Mouse (Mus musculus) limb, embryonic 12.5 days (tissue): ENCODE measurements around the gene Lrrc10. TPM values are rescaled to one million over a fixed set of nuclear protein-coding genes. Genes with fewer than 3 reads are reported as not detected.
A peak's percentile ranks its signal among the peaks of the same experiment; 100 is the strongest.

ENCODE experiments used
- ATAC-seq: fragments of 200-750 bp; cut with Nextera tagmentation; 2 replicates; pipeline ENCODE4 v1.8.0; 2017; ENCODE audit warnings: low read depth, moderate TSS enrichment; ENCODE audit not compliant: insufficient number of reproducible peaks, insufficient read depth, low FRiP score, low TSS enrichment
- H3K27ac ChIP-seq: fragments of 300-500 bp; sonication (generic); 2 replicates; pipeline ENCODE4 v1.5.1; 2016; ENCODE audit warnings: mild to moderate bottlenecking, moderate library complexity
- H3K27me3 ChIP-seq: fragments of 300-500 bp; sonication (generic); 2 replicates; pipeline ENCODE4 v1.6.1; 2016; ENCODE audit warnings: mild to moderate bottlenecking, moderate library complexity
- H3K36me3 ChIP-seq: fragments of 300-500 bp; sonication (generic); 2 replicates; pipeline ENCODE4 v1.6.1; 2016; ENCODE audit warnings: mild to moderate bottlenecking, moderate library complexity
- H3K4me1 ChIP-seq: fragments of 300-500 bp; sonication (generic); replicated peaks from 2 replicates; pipeline ENCODE4 v1.6.1; 2016
- H3K4me2 ChIP-seq: fragments of 300-500 bp; sonication (generic); 2 replicates; pipeline ENCODE4 v1.6.1; 2016; ENCODE audit warnings: mild to moderate bottlenecking, moderate library complexity
- H3K4me3 ChIP-seq: fragments of 300-500 bp; sonication (generic); replicated peaks from 2 replicates; pipeline ENCODE4 v1.5.1; 2016; ENCODE audit warnings: mild to moderate bottlenecking
- H3K9ac ChIP-seq: fragments of 300-500 bp; sonication (generic); replicated peaks from 2 replicates; pipeline ENCODE4 v1.6.1; 2016; ENCODE audit warnings: mild to moderate bottlenecking, moderate library complexity
- H3K9me3 ChIP-seq: fragments of 300-500 bp; sonication (generic); 2 replicates; pipeline ENCODE4 v1.6.1; 2016; ENCODE audit warnings: mild to moderate bottlenecking, moderate library complexity
- WGBS: fragments of 180-500 bp; shearing (Covaris S2); methylation state at CpG from one replicate; pipeline ENCODE4 v1.1.7; 2016; 5-methylcytosine and 5-hydroxymethylcytosine counted together
- polyA plus RNA-seq: library from polyadenylated mRNA; unstranded; fragments of >200 nt; fragmentation: Nextera tagmentation; extraction: Ambion mirVana; gene quantifications from 2 replicates; pipeline ENCODE4 v1.2.1, GENCODE M21; 2016

Lrrc10 gene
- polyA plus RNA-seq, 1 experiment from 2014 or later = 0.19 TPM

- ATAC-seq = no peak
- Histone ChIP-seq H3K4me3 (no peak overlapping the region), H3K36me3 (peaks cover 56% of the 10 kb centered on the region), H3K9ac (no peak overlapping the region), H3K4me2 (no peak overlapping the region), H3K27ac (no peak overlapping the region), H3K4me1 (peaks cover 34% of the 10 kb centered on the region), H3K27me3 (no peaks in the 10 kb centered on the region), H3K9me3 (no peaks in the 10 kb centered on the region)
- WGBS = 82% methylated on average over 4 of the region's 4 CpGs
Measured at GRCm38 (mm10) chr10:117049253-117049652, 4.1 kb downstream of the Lrrc10 start.

GRCm38 (mm10) chr10:117049961-117050597 lies 4.9 kb downstream of the Lrrc10 start:
- Histone ChIP-seq H3K27me3 (no peaks in the 10 kb centered on the region), H3K27ac (no peak overlapping the region), H3K4me1 (peaks cover 34% of the 10 kb centered on the region), H3K9ac (no peak overlapping the region), H3K9me3 (no peaks in the 10 kb centered on the region), H3K36me3 (peaks cover 64% of the 10 kb centered on the region), H3K4me3 (no peak overlapping the region), H3K4me2 (no peak overlapping the region)
- 77% methylated on average over 4 of the region's 4 CpGs for WGBS
- ATAC-seq = no peak

- 89% methylated on average over 4 of the region's 4 CpGs for WGBS
- Histone ChIP-seq H3K4me2 (no peak overlapping the region), H3K27ac (no peak overlapping the region), H3K9ac (no peak overlapping the region), H3K27me3 (no peaks in the 10 kb centered on the region), H3K4me3 (no peak overlapping the region), H3K9me3 (no peaks in the 10 kb centered on the region), H3K36me3 (peaks cover 100% of the 10 kb centered on the region), H3K4me1 (peaks cover 8% of the 10 kb centered on the region)
- ATAC-seq = no peak
Measured at GRCm38 (mm10) chr10:117055668-117056067, 10.5 kb downstream of the Lrrc10 start.

- Histone ChIP-seq H3K27me3 (no peaks in the 10 kb centered on the region), H3K4me3 (peak overlapping the region; percentile 91), H3K9me3 (no peaks in the 10 kb centered on the region), H3K4me1 (peaks cover 13% of the 10 kb centered on the region), H3K4me2 (peak overlapping the region; percentile 93), H3K27ac (peak overlapping the region; percentile 91), H3K36me3 (peaks cover 43% of the 10 kb centered on the region), H3K9ac (peak overlapping the region; percentile 86)
- ATAC-seq = no peak
- WGBS = 4% methylated on average over 15 of the region's 15 CpGs
Measured at GRCm38 (mm10) chr10:117062894-117063253, 17.7 kb downstream of the Lrrc10 start.

GRCm38 (mm10) chr10:117063254-117064021 lies 18.3 kb downstream of the Lrrc10 start, which contains the start of gene Cct2:
TSS of gene Cct2 (minus strand) at chr10:117063814.
- Histone ChIP-seq H3K9me3 (no peaks in the 10 kb centered on the region), H3K36me3 (peaks cover 38% of the 10 kb centered on the region), H3K4me2 (peak within 1 kb of the TSS; percentile 93), H3K9ac (peak within 1 kb of the TSS; percentile 86), H3K4me3 (peak within 1 kb of the TSS; percentile 91), H3K27ac (peak within 1 kb of the TSS; percentile 91), H3K4me1 (peaks cover 13% of the 10 kb centered on the region), H3K27me3 (no peaks in the 10 kb centered on the region)
- 1% methylated on average over 67 of the region's 68 CpGs for WGBS
- ATAC-seq = peak; percentile 85

- ATAC-seq = 0 out of 2 replicates have a peak, but pooled peaks have one; percentile 17
- WGBS = 12% methylated on average over 7 of the region's 7 CpGs
Measured at GRCm38 (mm10) chr10:117064076-117064475, 18.9 kb downstream of the Lrrc10 start.

GRCm38 (mm10) chr10:117069109-117069508 lies 24.0 kb downstream of the Lrrc10 start:
- H3K9me3 ChIP-seq = no peaks in the 10 kb centered on the region
- no peak overlapping the region for H3K4me2 ChIP-seq
- WGBS = 97% methylated on average over 3 of the region's 3 CpGs
- no peak overlapping the region for H3K9ac ChIP-seq
- no peaks in the 10 kb centered on the region for H3K4me1 ChIP-seq
- no peak overlapping the region for H3K27ac ChIP-seq
- H3K4me3 ChIP-seq = no peak overlapping the region
- no peak for ATAC-seq
- H3K36me3 ChIP-seq = peaks cover 49% of the 10 kb centered on the region
- no peaks in the 10 kb centered on the region for H3K27me3 ChIP-seq

More at GRCm38 (mm10) chr10:117064076-117064475, 18.9 kb downstream of the Lrrc10 start:
- H3K9ac ChIP-seq = no peak overlapping the region; the same call in 1 of the 2 replicates
- peak overlapping the region; percentile 91 for H3K4me3 ChIP-seq
- H3K36me3 ChIP-seq = peaks cover 34% of the 10 kb centered on the region
- H3K27ac ChIP-seq = peak overlapping the region; percentile 82
- no peaks in the 10 kb centered on the region for H3K27me3 ChIP-seq
- H3K4me2 ChIP-seq = peak overlapping the region; percentile 52
- H3K4me1 ChIP-seq = peaks cover 10% of the 10 kb centered on the region; the same call in 1 of the 2 replicates
- H3K9me3 ChIP-seq = no peaks in the 10 kb centered on the region

GRCm38 (mm10) chr10:117072191-117072888 lies 27.2 kb downstream of the Lrrc10 start:
- Histone ChIP-seq H3K4me1 (no peaks in the 10 kb centered on the region), H3K4me3 (no peak overlapping the region), H3K9me3 (no peaks in the 10 kb centered on the region), H3K9ac (no peak overlapping the region), H3K27ac (no peak overlapping the region), H3K36me3 (peaks cover 77% of the 10 kb centered on the region), H3K27me3 (no peaks in the 10 kb centered on the region), H3K4me2 (no peak overlapping the region)
- 90% methylated on average over 18 of the region's 18 CpGs for WGBS
- ATAC-seq = no peak

GRCm38 (mm10) chr10:117073176-117073575 lies 28.0 kb downstream of the Lrrc10 start:
- Histone ChIP-seq H3K4me1 (no peaks in the 10 kb centered on the region), H3K4me2 (no peak overlapping the region), H3K36me3 (peaks cover 85% of the 10 kb centered on the region), H3K27me3 (no peaks in the 10 kb centered on the region), H3K9me3 (no peaks in the 10 kb centered on the region), H3K9ac (no peak overlapping the region), H3K4me3 (no peak overlapping the region), H3K27ac (no peak overlapping the region)
- ATAC-seq = no peak
- 91% methylated on average over 7 of the region's 7 CpGs for WGBS

- H3K9ac ChIP-seq = no peak overlapping the region
- no peak overlapping the region for H3K27ac ChIP-seq
- no peaks in the 10 kb centered on the region for H3K4me1 ChIP-seq
- ATAC-seq = no peak
- H3K4me2 ChIP-seq = no peak overlapping the region
- H3K27me3 ChIP-seq = no peaks in the 10 kb centered on the region
- 79% methylated on average over 6 of the region's 6 CpGs for WGBS
- no peaks in the 10 kb centered on the region for H3K9me3 ChIP-seq
- H3K4me3 ChIP-seq = no peak overlapping the region
- H3K36me3 ChIP-seq = peaks cover 85% of the 10 kb centered on the region
Measured at GRCm38 (mm10) chr10:117078284-117078683, 33.1 kb downstream of the Lrrc10 start.

GRCm38 (mm10) chr10:117081326-117081725 lies 36.2 kb downstream of the Lrrc10 start:
- Histone ChIP-seq H3K4me2 (no peak overlapping the region), H3K4me3 (no peak overlapping the region), H3K9ac (no peak overlapping the region), H3K36me3 (peaks cover 76% of the 10 kb centered on the region), H3K9me3 (no peaks in the 10 kb centered on the region), H3K4me1 (no peaks in the 10 kb centered on the region), H3K27me3 (no peaks in the 10 kb centered on the region), H3K27ac (no peak overlapping the region)
- ATAC-seq = no peak
- 80% methylated on average over 4 of the region's 4 CpGs for WGBS
